Mouse (Mus musculus) megakaryocyte, embryonic 14.5 days (primary cell): ENCODE data around the gene Hist1h2be.
"Not testable (repeated sequence)": the region's sequence is repeated elsewhere in the genome, so short reads cannot be mapped to it uniquely, and the experiment has no call there.

Source experiments
- FLI1 ChIP-seq: IDR thresholded peaks from 2 replicates; pipeline ENCODE4 v1.6.1; 2012; ENCODE audit warnings: low read length, inconsistent platforms, mixed read lengths
- GATA1 ChIP-seq: IDR thresholded peaks from 3 replicates; pipeline ENCODE4 v1.6.1; 2012; ENCODE audit warnings: mixed read lengths, low read length, inconsistent platforms, borderline replicate concordance

DNA sequence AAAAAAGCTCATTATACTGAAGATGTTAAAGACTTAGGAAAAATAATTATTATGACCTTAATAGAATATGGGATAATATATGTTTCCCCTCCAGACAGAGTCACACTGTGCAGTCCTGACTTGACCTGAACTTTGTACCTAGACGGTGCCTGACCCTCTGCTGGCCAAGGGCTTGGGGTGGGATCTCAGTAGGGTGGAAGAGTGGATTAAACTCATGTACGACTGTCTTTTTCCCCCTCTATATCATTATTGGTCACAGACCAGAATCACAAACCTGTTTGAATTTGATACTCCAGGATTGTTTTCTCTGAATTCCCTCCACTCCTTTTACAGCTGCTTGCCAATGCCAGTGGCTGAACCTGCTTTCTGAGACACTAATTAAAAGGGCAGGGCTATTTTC lies 60.2 kb downstream of the Hist1h2be start:
- TF ChIP-seq FLI1, GATA1: not testable (repeated sequence)
